Mouse (Mus musculus) spleen, postnatal 4 days (tissue): ENCODE measurements at regions not wholly inside any gene's neighbourhood (a gene's known extent, or its start where the extent isn't known, plus 50 kb on each side); places are given as distances from the start of the nearest gene placed in this dataset.

Experiments
- DNase-seq, 2 experiments: peaks; one replicate each; pipeline ENCODE4 v3.0.0; 2022; ENCODE audit warnings: low spot score in 2 of 2

DNA sequence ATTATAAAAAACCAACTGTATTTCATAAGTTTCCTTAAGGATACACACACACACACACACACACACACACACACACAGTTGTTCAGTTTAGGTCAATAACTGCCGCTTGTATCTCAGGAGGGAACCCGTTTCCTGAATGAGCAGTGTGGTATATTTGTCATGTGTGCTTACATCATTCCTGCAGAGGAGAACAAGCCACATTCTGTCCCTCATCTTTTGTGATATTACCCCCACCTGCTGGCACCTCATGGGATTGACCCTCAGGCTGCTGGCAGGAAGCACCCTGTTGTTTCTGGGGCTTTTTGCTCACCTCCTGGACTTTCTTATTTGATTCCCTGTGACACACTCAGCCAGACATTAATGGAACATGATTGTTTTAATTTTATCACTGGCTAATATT, 66.4 kb upstream of the Htr1a start:
- peak; percentile 53 to 72 for DNase-seq

DNA sequence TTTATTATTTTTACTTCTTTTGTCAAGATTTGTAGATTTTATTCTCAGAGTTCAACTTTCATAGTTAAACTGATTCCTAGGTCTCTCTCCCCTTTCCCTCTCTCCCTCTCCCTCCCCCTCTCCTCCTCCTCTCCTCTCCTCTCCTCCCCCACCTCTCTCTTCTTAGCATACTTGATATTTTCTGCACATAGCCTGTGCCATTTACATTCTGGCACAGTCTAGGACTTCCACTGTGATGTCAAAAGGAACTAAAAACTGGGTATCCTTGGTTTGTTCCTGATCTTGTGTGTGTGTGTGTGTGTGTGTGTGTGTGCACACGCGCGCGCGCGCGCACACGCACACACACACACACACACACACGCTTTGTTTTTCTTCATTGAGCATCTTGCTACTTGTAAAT, 64.9 kb upstream of the Htr1a start:
- no peak for DNase-seq

DNA sequence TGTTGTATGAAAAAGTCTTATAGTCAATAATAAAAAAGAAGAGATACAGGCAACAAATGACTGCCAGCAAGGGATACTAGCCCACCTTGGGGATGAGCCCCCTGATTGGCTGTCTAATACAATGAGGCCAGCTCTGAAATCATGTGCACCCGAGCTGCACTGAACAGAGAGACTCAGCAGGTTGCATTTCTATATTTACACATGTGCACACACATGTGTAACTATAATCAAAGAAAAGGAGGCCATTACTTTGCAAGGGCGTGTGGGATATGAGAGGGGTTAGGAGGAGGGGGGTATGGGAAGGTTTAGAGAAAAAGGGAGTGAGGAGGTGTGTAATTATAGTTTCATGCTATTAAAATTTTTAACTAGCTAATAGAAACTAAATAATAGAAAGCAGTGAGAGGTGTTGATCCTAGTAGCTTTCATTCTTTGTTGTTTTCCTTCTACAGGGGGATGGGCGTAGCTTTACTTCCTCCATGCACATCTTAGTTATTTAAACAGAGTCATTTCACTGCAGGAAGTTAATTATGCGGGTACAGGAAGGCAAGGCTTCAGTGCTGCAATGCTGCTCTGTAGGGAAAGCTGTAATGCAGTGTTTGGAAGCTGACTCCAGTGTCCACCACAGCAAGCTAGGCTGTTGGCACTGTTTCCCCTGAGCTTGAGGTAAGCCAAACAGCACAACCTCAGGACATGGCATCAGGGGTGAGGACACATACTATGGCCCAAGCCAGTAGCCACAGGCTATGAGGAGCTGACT, 56.2 kb upstream of the Htr1a start:
- DNase-seq, result no peak
